Mouse (Mus musculus): ENCODE data around the gene Abcb1b. TPM values are rescaled to one million over a fixed set of nuclear protein-coding genes. Genes with fewer than 3 reads are reported as not detected.
"Not testable (repeated sequence)": the region's sequence is repeated elsewhere in the genome, so short reads cannot be mapped to it uniquely, and the experiment has no call there.

Gene Abcb1b
- 1,000 to 10,000 TPM; 1,162 to 1,188 TPM for total RNA-seq (2021)
- long read RNA-seq, experiment 1, full-length matches to known transcripts: 1,548 of 1,859 reads
- long read RNA-seq, experiment 1, partial matches to known transcripts: 149 of 1,859 reads
- long read RNA-seq, experiment 1, other reads (novel, unspliced or antisense): 162 of 1,859 reads
- long read RNA-seq, experiment 2, full-length matches to known transcripts: 2,035 of 2,679 reads
- long read RNA-seq, experiment 2, partial matches to known transcripts: 469 of 2,679 reads
- long read RNA-seq, experiment 2, other reads (novel, unspliced or antisense): 175 of 2,679 reads

DNA sequence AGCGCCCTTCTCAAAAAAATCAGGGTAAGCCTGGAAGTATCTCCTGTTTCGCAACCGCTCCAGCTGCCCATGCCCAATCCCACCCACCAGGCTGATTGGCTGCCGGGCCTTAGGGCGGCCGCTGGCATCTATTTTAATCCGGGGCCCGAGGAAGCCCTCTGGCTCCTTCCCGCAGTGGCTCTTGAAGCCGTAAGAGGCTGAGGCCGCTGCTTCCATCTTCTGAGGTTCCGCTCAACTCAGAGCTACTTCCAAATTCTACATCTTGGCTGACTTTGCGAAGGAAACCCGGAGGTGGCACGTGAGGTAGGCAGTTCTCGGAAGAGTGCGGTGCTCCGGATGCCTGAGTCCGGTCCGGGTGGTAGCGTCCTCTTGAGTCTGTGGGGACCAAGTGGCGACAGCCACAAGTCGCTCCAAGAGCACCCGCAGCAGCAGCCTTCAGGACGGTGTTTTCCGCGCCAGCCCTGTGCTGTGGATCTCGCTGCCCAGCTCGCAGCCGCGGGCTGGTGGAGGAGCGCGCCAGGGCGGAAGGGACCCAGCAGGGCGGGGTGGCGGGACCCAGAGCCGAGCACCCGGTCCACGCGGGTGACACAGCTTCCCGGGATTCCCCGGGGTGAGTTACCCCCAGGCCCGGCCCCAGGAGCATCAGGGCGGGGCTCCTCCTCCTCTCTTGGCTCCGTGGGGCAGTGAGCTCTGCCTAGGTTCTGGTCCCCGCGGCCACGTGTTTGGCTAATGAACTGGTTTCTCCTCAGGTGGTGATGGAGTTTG is at the start of gene Abcb1b:
Abcb1b (plus strand) TSS at position 161 of the 765 bp plus-strand sequence.
- DNase-seq (ENCODE audit: low spot score in 2 of 2): peak; percentile 71 to 79

DNA sequence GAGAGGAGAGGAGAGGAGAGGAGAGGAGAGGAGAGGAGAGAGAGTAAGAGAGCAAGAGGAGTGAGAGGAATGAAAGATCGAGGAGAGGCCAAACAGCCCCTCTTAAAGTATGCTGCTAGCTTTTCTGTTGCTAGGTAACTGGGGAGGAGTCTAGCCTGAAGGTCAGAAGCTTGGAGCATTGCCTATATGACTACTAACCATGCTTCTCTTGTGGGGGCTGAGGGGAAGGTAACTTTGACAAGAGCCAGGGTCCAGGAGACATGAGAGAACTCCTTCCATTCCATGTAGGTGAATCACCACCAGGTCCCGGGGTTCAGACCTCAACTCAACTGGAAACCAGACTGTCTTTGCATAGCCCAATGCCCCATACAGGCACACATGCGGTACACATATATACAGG is 25.1 kb upstream of the Abcb1b start:
- DNase-seq (ENCODE audit: low spot score in 2 of 2): no peak

DNA sequence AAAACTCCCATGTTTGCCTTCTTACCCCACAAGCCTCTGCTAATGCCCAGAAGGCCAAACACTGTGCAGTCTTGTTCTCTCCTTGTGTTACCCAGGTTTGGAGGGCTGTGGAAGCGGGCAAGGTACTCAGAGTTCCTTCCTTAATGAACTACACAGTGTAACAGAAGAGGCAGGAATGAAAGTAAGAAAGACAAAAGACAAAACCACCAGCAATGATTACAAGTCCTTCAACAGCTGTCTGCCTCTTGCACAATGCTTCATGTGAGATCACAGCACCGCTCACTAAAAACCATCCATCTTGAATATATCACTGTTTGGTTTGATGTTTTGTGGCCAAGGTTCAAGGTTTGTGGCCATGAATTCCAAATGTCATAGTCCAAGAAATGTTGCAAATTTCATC is 19.6 kb upstream of the Abcb1b start:
- DNase-seq (ENCODE audit: low spot score in 2 of 2): no peak

DNA sequence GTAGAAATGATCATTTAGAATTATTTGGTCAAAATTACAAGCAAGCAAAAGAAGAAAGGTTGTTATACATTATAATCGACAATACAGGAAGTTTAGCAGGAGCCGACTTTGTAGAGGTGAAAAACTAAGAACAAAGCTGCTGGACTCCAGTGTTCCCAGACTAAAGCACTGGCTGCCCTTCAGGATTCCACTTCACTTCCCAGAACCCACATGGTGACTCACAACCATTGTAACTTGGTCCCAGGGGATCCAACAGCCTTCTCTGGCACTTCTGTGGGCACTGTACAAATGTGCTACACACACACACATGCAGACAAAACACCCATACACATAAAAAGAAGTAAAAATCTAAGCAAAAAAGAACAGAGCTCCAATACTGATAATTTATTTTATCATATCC is 19.2 kb upstream of the Abcb1b start:
- DNase-seq (ENCODE audit: low spot score in 2 of 2): no peak

DNA sequence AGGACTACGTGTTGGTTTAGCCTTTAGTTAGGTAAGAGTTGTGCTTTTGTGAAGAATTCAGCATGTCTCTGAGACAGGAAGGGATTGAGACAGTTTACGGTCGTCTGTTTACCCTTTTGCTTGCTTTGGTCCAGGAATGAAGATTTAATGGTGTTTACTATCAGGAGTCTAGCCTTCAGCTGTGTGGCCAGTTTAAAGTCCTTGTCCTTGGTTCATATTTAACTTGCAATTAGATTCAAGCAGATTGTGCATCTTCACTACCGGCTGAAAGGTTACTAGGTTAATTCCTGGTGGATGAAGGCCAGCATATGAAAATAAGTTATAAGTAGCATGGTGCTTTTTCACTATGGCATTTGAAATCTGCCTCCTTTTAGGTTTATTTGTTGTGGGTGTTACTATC is 5.7 kb upstream of the Abcb1b start:
- no peak for DNase-seq (ENCODE audit: low spot score in 2 of 2)

DNA sequence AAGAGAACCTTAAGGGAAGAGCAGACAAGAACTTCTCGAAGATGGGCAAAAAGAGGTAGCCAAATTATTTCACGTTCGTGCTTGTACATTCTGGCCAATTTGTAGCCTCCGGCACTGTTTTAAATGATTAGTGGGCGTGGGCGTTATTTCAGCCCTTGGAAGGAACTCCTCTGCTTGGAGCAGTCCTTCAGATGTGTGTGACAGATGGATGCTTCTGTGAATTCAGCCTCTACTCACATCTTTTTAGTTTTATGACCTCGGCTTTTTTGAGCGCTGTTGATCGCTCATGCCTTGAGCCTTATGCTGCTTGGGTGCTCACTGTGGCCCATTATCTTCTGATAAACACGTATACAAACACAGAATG is 787 bp downstream of the Abcb1b start:
- DNase-seq (ENCODE audit: low spot score in 2 of 2): no peak

DNA sequence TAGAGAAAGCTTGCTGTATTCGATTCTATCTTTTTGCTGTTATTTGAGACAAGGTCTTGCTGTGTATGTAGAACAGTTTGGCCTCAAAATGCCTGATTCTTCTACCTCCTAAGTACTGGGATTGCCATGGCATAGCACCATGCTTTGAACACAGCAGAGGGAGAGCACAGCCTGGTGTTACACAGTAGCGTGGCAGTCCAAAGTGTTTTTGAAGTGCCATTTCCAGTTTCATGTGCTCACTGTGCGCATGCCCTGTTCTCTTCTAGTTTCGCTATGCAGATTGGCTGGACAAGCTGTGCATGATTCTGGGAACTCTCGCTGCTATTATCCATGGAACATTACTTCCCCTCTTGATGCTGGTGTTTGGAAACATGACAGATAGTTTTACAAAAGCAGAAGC is 7.8 kb downstream of the Abcb1b start:
- DNase-seq (ENCODE audit: low spot score in 2 of 2): no peak

DNA sequence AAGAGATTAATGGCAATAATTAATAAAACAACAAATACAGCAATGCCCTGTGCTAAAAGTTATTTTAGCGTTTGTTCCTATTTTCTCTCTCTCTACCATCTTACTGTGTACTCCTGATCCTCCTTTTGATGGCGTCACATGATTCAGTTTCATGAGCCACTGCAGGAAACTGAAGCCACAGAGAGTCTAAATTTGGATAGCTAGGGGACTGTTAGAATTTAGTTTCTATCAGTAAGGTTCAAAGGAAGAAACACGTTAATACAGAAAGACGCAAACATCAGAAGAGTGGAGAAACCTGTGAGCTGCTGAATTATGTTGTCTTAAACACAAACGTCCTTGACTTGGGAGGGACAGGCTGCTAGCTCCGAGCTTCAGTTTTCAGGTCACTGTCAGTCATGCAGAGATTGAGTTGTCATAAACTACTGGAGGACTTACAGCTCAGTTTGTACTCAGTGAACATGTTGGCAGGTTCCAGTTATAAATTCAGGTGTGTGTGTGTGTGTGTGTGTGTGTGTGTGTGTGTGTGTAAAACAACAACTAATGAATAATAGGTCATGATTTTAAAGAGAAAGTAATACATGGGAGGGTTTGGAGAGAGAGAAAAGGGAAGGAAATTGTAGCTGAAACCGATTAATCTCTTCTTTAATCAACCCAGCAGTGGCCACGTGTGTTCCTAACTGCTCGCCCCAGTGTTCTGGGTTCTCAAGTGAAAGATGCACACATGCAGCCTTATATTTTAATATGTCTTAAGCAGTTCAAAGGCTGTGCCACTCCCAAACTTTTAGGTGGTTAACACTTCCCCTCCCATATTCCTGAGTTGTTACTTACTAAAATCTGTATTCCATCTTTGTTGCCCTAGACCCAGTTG is 9.4 kb downstream of the Abcb1b start:
- DNase-seq (ENCODE audit: low spot score in 2 of 2): no peak

DNA sequence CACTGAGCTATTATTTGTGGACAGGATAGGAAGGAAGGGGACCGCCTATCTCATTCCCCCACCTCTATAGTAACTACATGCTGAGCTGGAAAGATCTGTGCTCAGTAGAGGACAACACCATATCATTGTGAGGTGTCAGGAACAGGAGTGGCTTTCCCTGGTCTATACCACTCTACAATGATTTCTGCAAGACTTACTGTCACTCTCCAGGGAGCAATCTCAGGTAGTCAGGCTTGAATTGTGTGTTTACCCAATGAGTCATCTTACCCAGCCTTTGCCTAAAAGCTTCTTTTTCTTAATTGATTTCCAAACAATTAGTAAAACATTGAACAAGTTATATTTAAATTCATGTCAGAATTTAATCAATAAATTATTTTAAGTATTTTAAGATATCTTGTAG is 15.9 kb downstream of the Abcb1b start:
- DNase-seq (ENCODE audit: low spot score in 2 of 2): no peak

DNA sequence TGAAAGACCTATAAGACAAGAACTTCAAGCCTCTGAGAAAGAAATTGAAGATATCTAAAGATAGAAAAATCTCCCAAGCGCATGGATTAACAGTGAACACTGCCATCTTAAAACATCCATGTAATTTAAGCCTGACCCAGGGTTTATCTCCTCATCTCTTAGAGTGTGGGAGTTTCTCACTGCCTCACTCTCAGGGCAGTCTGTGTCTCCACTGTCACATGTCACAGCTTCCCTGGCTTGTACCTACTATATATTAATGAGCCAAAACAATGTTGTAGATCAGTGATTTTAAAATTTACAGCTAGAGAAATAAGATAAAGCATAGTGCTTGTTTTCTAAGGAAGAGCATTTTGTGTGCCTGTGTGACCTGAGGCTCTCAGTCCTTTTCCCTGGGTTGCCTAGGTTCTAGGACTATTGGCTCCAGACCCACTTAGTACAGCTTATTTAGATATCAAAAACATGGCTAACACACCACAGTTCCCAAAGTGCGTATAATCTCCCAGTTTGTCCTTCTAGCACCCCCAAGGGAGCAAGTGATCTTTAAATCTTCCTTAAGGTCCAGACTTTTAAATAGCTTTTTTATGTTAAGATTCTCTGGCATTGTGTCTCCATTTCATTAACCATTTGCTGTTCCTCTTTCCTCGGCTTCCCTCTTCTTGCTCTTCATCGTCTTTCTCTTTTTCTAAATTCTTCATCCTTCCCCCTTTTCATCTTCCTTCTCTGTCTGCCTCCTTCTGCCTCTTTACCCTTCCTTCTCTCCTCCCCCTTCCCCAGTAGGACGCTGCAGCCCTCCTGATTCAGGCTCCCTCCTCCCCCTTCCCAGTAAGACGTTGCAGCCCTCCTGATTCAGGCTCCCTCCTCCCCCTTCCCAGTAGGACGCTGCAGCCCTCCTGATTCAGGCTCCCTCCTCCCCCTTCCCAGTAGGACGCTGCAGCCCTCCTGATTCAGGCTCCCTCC is 22.0 kb downstream of the Abcb1b start:
- DNase-seq (ENCODE audit: low spot score in 2 of 2): no peak

DNA sequence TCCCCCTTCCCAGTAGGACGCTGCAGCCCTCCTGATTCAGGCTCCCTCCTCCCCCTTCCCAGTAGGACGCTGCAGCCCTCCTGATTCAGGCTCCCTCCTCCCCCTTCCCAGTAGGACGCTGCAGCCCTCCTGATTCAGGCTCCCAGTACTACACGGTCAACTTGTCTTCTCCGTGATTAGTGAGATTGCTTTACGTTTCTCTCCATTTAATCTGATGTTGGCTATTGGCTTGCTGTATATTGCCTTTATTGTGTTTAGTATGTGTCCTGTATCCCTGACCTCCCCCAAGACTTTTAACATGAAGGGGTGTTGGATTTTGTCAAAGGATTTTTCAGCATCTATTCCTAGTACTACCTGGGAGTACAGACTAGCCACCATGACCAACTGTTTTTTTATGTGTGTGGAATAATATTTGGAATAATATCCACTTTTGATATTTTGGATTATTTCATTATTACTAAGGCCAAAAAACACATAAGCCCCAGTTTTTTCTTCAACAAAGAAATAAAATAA is 22.7 kb downstream of the Abcb1b start:
- DNase-seq (ENCODE audit: low spot score in 2 of 2): not testable (repeated sequence)

DNA sequence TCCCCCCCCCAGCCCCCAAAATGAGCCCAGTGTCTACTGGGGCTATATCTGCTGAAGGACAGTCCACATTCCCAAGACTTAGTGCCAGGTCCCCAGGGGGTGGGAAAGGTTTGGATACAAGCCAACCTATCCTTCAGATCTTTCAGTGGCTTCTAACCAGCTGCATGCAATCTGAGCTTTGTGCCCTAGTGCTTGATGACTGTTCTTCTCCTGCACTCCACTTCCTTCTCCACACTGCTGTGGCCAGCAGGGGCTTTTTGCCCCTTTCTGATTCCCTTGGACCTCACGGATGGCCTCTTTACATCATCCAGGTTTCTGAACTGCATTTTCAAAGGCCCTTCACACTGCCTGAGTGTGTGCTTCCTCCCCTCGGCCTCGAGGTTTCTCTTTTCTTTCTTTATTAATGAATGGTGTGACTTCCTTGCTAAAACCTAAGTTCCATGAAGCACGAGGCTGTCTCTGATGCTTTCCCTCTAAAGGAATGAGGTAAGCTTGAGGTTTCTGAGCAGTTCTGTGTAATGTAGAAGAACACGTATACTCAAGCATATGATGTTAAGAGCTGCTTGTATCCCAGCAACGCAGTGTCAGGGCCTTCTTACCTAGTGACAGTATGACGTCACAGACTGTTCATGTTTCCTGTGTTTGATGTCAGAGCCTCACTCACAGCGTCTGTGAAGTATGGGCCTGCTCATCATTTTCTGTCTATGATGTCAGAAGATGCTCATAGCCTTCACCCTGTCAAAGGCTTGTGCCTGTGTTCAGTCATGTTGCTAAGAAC is 40.9 kb downstream of the Abcb1b start:
- no peak for DNase-seq (ENCODE audit: low spot score in 2 of 2)

DNA sequence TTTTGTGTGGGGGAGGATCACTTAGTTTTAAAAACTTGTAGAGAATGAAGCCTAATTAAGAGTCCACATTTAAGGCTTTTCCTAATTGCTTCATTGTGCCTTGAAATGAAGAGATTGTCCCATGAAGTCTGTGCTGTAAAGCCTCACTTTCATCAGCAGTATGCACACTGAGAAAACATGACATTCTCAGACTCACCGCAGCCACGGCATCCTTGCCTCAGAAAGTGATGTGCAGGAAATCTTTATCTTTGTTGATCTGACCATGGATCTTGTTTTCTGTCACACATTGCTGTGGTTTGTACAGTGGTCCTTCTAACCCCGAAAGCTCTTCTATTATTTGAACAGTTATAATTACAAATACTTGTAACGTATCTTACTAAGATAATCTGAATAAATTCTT is 41.7 kb downstream of the Abcb1b start:
- DNase-seq (ENCODE audit: low spot score in 2 of 2): no peak

DNA sequence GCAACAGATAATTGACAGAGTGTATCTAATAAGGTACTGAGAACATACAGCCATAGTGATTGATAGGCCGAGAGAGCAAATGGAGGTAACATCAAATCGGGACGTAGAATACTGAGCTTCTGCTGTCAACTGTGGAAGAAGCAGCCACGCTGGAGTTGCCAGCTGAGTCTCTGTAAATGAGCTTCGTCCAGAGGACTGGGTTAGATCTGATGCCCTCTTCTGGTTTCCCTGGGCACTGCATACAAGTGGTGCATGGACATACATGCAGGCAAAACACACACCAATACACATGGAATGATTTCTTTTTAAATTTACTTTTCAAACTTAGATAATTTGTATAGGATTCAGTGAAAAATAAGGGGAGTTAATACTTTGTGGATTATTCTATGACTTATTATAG is 42.9 kb downstream of the Abcb1b start:
- DNase-seq (ENCODE audit: low spot score in 2 of 2): peak; percentile 51 to 56

DNA sequence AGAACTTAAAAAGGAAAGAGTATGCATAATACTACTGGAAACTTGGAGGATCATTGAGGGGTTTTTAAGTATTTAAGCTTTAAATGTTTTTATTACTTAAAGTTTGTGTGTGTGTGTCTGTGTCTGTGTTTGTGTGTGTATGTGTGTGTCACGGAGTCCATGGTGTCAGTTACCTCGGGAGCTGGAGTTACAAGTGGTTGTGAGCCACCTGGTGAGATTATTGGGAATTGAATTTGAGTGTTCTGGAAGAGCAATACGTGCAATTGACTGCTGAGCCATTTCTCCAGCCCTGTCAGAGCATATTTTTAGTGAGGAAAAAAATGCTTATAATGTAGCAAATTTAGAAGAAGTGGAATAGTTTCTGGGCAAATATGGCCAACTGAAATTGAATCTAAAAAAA is 44.9 kb downstream of the Abcb1b start:
- no peak for DNase-seq (ENCODE audit: low spot score in 2 of 2)

DNA sequence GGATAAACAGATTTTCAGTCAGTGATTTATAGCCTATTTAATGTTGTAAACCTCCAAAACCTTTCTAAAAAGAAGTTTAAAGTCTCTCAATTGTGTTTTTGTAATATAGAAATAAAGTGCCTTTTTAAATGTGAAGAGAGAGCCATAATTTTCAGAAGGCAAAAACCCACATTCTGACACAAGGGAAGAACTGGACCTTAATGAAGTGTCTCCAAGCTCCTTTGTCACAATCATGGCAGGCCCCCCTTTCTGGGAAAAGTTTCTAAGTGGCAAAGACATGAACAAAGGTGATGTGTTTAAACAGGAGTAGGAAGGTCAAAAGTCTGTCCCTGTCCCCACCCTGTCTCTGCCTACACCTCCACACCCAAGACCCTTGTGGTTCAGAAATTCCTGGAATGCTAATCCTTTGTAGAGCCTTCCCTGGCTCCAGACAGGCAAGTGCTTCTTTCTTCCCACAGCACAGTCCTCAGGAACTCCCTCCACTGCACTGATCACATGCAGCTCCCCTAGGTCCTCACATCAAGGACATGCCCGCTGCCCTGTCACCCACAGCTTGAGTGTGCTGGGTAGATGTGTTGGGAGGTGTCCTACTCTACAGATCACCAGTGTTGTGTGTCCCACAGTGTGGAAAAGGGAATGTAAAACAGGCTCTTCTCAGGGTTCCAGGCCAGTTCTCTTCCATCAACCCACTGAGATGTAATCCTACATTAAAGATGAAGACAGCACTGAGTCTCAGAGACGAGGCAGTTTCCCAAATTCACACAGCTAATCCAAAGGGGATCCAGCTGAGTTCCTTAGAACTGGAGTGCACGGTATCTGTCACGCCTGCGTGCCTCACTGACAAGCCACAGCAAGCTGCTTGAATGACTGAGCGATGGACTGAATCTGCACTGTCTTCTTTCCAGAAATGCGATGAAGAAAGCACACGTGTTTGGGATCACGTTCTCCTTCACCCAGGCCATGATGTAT is 50.9 kb downstream of the Abcb1b start:
- DNase-seq (ENCODE audit: low spot score in 2 of 2): not testable (repeated sequence)

DNA sequence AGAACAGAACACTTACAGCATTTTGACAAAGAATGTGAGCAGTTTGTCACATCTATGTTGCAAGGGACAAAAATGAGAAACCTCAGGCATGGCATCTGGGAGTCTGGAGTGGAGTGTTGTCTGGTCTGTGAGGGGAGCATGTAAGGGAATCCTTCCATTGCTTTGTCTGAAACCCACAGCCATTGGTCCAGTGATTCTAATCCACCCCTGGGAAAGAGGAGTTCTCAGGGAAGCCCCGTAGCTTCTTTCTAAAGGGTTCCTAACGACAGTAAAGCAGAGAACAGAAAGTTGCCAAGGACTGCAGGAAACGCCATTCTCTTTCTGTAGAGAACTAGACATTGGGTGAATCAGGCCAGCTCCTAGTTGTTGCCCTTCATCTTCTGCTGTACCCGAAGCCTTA is 52.9 kb downstream of the Abcb1b start:
- no peak for DNase-seq (ENCODE audit: low spot score in 2 of 2)

DNA sequence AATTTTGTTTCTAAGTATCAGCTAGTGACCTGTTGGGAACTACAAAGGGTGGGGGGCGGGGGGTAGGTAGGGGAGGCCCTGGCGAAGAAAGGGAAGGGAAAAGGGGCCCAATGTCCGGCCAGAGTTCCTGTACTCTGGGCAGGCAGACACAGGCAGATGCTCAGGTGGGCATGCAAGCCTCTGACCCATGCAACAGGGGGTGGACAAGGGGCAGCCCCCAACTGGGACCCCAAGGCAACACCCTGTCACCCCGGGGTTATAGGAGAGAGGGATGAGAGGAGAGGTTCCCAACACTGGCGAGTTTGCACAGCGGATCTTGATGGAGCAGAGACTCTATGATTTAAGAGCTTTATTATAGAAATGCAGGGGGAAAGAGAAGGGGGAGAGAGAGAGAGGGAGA is 59.3 kb downstream of the Abcb1b start:
- DNase-seq (ENCODE audit: low spot score in 2 of 2): no peak
